Mouse (Mus musculus): ENCODE measurements around the gene Saysd1. TPM values are rescaled to one million over a fixed set of nuclear protein-coding genes. Genes with fewer than 3 reads are reported as not detected.

The Saysd1 gene
- total RNA-seq, 2 experiments from 2014 or later: 2.9 to 3.2 TPM

DNA sequence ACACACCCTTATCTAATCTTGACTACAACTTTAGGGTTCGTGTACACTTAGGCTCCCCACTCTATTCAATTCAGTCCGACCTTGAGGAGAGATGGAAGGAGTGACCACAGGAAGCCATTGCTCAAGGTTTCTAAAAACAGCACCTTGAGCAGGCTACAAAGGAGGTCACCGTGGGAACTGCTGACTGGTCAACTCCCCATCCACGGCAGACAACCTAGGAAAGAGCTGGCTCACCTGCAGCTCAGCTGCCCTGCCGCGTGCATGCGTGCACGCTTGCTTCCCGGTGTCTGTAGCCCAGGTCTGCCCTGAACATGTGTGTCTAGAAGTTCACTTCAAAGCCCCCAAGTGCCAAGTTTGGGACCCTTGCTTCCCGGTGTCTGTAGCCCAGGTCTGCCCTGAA, 19.3 kb upstream of the Saysd1 start:
- no peak for DNase-seq
- intact Hi-C loops (cut with DNase I): no loop called here
- Histone ChIP-seq H3K27ac (no peak overlapping the region), H3K4me3 (no peak overlapping the region)
- TF ChIP-seq CTCF (IDR thresholded peaks at IDR 0.05): no peak

DNA sequence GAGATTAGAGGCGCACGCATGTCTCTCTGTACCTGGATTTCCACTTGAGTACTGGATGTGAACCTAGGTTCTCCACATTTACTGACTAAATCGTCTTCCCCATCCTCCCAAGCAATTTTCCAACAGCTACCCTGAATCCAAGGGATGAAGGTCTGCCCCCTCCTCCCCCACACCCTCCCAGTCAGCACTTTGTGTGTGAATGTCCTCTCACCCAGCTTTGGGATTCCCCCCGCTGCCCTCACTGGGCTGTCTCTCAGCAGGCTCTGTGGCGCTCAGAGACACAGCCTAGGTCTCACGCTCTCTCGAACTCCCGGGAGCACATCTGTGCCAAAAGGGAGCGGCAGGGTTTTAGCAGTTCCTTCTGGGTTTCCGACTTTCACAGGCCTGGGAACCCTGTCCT, 17.4 kb upstream of the Saysd1 start:
- intact Hi-C loops (cut with DNase I): no loop called here
- Histone ChIP-seq H3K27ac (no peak overlapping the region), H3K4me3 (no peak overlapping the region)
- TF ChIP-seq CTCF (IDR thresholded peaks at IDR 0.05): no peak
- no peak for DNase-seq

DNA sequence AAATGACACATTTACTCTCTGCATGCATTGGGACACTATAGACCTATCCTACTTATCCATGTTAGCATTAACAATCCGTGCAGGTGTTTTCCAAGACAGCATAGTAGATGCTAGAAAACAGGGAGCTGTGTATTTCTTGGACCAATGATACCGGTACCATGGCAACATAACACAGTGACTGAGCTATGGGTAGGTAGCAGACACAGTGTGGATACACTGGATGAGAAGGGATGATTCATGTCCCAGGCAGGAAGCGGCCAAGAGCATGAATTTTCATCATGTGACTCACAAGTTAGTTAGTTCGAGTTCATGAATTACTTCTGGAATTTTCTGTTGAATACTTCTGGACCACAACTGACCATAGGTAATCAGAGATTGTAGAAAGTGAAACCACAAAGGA, 16.6 kb upstream of the Saysd1 start:
- no peak overlapping the region for H3K27ac ChIP-seq
- intact Hi-C loops (cut with DNase I): no loop called here
- TF ChIP-seq CTCF (IDR thresholded peaks at IDR 0.05): no peak
- H3K4me3 ChIP-seq: no peak overlapping the region
- DNase-seq: no peak

DNA sequence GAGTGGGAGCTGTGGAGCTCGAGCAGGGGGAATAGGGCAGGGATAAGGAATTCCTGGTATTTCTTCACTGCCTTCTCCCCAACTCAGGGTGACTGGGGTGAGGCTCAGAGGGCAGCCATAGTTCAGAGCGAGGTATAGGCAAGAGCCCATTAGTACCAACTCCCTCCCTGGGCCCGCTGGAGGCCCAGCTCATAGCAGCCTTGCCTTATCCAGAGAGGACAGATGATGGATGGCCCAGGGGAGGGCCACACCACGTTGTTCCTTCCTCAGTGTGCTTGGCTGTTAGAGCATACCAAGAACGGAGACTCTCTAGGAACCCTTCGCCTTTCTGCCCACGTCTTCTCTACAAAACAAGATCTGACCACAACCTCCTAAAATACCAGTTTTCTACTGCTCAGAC, 15.9 kb upstream of the Saysd1 start:
- DNase-seq: no peak
- Histone ChIP-seq H3K27ac (no peak overlapping the region), H3K4me3 (no peak overlapping the region)
- intact Hi-C loops (cut with DNase I): no loop called here
- TF ChIP-seq CTCF (IDR thresholded peaks at IDR 0.05): no peak

DNA sequence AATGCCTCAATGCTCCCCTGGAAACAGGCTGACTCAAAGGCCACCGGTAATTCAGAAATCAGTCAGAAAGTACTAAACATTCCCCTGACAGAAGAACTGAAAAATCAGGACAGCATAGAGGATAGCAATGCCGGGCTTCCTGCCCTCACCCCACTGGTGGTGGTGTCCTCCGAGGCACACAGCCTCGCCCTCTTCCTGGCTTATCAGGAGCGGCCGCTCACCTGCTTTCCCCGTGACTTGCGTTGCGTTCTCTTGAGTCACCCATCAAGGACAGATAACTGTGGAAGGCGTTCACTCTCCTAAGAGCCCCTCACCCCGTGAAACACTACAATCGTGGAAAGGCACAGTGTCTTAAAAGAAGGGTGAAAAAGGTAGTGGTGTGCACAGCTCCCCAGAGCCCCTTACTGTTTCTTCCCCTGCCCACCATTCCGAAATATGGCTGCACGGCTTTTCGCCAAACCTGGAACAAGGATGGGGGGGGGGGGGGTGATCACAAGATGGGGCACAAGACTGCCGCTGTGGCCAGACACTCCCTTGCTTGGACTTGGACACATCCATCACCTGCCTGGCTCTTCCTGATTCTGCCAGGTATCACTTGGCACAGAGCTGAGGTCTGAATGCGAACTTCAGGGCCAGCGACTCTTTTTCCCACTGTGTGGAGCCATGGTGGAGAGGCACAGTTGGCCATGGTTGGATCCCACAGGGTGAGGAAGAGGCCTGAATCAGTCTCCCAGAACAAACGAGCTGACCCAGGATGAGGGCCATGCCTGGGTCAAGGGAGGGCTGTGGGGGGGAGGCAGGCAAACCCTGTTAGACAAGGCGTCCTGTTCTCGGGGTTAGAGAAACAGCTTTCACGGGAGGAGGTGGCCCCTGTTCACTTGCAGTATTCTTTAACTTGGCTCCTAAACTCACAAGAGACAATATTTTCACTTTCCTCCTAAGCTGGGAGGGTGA, 11.1 kb upstream of the Saysd1 start:
- no peak for TF ChIP-seq CTCF (IDR thresholded peaks at IDR 0.05)
- no peak for DNase-seq
- intact Hi-C loops (cut with DNase I): no loop called here
- H3K27ac ChIP-seq: no peak overlapping the region
- no peak overlapping the region for H3K4me3 ChIP-seq

DNA sequence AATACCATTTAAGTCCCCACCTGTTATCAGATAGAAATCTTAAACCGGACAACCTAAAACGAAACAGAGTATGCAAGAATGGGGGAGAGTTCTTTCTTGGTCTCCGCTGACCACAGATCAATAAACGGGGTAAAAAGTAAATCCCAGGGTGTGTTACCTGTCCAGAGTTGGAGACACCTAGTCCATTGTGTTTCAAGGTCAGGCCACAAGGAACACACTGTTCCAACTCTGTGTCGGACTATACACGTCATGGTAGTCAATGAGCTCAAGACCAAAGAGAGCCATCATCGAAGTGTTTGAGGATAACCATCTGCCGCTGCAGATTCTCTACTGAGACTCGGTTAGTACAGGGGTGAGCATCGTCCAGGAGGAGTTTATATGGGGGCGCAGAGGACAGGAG, 10.2 kb upstream of the Saysd1 start:
- no peak overlapping the region for H3K4me3 ChIP-seq
- no peak overlapping the region for H3K27ac ChIP-seq
- DNase-seq: no peak
- intact Hi-C loops (cut with DNase I): no loop called here
- no peak for TF ChIP-seq CTCF (IDR thresholded peaks at IDR 0.05)

DNA sequence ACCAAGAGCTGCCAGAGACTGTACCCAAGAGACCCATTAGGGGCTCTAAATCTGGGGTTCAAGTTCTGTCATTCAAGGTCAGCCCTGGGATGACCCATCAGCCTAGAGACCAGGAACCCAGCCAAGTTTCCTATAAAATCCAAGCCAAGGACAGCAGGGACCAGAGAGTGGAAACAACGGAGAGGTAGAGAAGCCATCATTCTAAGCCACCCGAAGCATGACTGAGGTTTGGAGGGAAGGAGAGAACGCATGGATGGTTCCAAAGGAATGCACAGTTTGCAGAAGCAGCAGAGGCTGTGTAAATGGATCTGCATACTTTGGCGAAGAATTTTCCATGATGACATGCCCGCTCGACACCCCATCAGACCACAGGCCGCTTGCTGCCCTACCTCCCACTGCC, 9.5 kb upstream of the Saysd1 start:
- H3K4me3 ChIP-seq: no peak overlapping the region
- no peak for DNase-seq
- no peak for TF ChIP-seq CTCF (IDR thresholded peaks at IDR 0.05)
- no peak overlapping the region for H3K27ac ChIP-seq
- intact Hi-C loops (cut with DNase I): no loop called here

DNA sequence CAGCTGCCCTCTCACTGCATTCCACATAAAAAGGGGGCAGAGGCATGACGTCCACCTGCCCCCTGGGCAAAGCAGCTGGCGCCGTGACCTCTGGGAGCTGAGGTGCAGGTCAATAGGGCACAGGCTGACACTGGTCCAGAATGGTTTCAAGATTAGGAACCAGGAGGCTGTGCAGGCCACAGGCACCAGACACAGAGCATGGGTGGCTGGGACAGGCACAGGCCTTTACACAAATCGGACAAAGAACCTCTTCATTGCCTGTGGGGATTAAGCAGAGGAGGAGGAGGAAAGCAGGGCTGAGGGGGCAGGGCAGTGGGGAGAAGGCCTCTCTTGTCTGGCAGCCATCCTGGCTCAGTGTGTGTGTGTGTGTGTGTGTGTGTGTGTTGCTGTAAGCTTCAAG, 5.8 kb upstream of the Saysd1 start:
- DNase-seq: no peak
- no peak for TF ChIP-seq CTCF (IDR thresholded peaks at IDR 0.05)
- intact Hi-C loops (cut with DNase I): no loop called here
- no peak overlapping the region for H3K27ac ChIP-seq
- H3K4me3 ChIP-seq: no peak overlapping the region

DNA sequence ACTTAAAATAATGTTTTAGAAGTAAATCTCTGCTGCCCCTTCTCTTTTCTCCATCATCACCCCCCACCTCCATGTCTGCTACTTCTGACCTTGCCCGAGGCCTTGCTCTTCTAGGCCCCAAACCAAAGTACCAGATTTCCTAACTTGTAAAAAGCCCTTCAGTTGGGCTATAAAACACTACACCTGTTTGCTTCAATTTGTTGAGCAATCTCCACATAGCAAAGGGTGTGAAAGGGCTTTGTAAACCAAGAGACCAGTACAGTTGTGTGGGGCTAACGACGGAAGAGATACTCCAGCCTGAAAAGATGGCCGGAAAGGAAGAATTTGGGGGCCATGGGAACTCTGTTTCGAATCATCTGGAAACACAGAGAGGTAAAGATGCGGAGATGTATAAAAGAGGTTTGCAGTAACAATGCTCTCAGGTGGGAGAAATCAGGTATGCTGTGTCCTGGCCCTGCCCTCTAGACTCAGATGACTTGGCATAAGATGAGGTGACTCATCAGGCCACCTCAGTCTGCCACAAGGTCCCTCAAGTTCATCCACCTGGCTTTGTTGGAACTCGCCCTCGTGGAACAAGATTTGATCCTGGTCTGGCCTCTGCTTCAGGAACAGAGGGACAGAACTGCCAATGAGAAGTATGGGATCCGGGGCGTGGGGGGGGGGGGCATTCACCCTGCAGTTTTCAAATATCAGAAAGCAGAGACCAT, 3.2 kb downstream of the Saysd1 start:
- H3K27ac ChIP-seq: no peak overlapping the region
- H3K4me3 ChIP-seq: no peak overlapping the region
- DNase-seq: no peak
- no peak for TF ChIP-seq CTCF (IDR thresholded peaks at IDR 0.05)
- intact Hi-C loops (cut with DNase I): no loop called here

DNA sequence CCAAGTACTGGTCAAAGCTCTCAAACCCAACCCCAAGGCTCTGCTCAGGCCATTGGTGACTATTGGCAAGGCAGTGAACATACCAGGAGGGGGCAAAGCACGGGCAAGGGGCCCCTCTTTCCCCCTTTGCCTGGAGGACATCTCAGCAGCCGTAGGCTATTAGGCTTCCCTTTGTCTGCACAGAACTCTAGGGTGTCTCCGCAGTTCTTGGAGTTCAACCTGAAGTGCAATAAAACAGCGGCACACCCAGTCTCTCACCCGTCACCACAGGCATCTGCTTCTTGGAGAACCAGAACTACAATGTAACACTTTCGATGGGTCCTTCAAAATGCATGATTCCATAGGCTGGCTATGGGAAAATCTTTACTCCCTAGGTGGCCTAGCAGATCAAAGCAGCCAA, 10.2 kb downstream of the Saysd1 start:
- DNase-seq: no peak
- intact Hi-C loops (cut with DNase I): no loop called here
- TF ChIP-seq CTCF (IDR thresholded peaks at IDR 0.05): no peak
- no peak overlapping the region for H3K27ac ChIP-seq
- H3K4me3 ChIP-seq: no peak overlapping the region

DNA sequence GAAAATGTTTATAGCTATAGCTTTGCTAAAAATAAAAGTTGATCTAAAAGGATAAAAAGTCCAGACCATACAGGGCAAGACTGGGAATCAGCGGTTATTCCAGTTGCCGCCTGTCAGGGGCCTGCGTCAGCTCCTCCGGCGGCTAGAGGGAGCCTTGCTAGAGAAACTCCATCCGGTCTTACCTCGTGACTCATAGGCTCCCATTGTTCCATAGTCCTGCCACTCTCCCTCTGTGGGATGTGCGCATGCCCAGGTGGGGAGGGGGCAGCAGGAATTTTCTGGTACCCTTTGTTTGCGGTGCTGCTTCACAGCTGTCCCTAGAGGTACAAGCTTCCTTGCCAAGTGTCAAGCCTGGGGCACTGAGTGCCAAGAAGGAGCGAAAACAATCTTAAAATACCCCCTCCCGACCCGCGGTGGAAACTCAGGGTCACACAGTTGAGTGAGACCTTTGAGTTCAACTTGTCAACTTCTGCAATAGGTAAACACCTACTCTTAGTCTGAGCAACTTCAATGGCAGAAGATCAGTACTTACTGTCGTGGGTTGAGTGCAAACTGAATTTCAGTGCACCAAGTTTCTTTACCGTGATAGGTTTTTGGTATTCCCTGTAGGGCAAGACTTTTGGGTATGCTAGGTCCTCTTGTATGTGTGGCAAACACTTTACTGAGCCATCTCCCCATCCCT, 10.8 kb downstream of the Saysd1 start:
- Histone ChIP-seq H3K27ac (no peak overlapping the region), H3K4me3 (no peak overlapping the region)
- intact Hi-C loops (cut with DNase I): no loop called here
- DNase-seq: no peak
- TF ChIP-seq CTCF (IDR thresholded peaks at IDR 0.05): no peak

DNA sequence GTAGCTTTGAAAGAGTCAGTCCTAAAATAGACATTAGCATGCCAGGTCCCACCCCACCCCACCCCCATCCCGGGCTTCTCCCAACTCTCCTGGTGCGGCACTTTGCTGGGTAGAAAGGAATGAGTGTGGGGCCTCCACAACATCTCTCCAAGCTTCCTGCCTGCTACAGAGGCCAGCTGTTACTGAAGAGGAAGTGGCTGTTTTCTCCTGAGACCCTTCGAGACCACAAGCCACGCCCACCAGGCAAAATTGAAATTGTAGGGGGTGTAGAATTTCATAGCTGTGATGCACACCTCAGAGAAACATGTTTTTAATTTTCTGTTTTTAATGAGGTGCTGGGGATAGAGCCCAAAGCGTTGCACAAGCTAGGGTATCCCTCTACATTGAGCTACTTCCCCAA, 17.5 kb downstream of the Saysd1 start:
- no peak for TF ChIP-seq CTCF (IDR thresholded peaks at IDR 0.05)
- DNase-seq: no peak
- Histone ChIP-seq H3K4me3 (no peak overlapping the region), H3K27ac (no peak overlapping the region)
- intact Hi-C loops (cut with DNase I): no loop called here

DNA sequence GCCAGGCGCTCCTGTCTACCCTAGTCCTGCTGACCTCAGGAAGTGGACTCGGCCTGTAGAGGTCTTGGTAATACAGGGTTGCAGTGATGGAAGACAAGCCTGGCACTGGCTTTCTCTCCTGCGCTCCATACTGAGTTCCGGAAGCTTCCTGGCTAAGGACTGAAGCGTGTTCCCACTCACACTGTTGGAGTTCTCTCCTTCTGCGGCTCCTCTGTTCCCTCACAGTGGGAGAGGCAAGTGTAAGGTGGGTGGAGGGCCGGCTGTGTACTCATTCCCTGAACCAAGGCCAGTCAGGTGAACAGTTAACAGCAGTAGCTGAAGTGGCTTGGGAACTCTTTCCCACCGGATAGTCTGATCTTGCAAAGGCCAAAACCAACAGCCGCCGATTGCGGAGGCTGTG, 18.3 kb downstream of the Saysd1 start:
- intact Hi-C loops (cut with DNase I): no loop called here

More for the DNA sequence above, 18.3 kb downstream of the Saysd1 start:
- Histone ChIP-seq H3K27ac (no peak overlapping the region), H3K4me3 (no peak overlapping the region)
- TF ChIP-seq CTCF (IDR thresholded peaks at IDR 0.05): no peak
- DNase-seq: no peak

All from gastrocnemius, adult 2 months (tissue).